Mouse (Mus musculus): Measurements from ENCODE around the gene Gmpr.

Gmpr gene

DNA sequence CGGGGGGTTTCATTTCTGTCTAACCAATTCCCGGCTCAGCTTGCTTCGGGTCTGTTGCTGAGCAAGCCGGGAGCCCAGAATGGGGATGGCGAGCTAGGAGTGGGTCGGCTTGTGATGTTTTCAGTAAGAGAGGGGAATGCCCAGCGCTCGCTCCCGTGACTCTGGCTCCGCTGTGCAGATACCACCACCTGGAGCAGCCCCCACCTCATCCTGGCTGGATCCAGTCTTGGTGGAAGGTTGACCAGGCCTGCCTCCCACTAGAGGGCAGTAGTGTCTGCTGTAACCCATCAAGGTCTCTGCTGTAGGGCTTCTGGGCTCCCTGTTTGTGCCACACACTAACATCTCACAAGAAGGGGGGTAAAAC lies 31.9 kb downstream of the Gmpr start:
- peak; percentile 74 to 88 for DNase-seq (ENCODE audit: low spot score in 2 of 2)

- no peak for DNase-seq (ENCODE audit: low spot score in 2 of 2)
Observed at GRCm38 (mm10) chr13:45545974-45546373, 38.7 kb downstream of the Gmpr start.

DNA sequence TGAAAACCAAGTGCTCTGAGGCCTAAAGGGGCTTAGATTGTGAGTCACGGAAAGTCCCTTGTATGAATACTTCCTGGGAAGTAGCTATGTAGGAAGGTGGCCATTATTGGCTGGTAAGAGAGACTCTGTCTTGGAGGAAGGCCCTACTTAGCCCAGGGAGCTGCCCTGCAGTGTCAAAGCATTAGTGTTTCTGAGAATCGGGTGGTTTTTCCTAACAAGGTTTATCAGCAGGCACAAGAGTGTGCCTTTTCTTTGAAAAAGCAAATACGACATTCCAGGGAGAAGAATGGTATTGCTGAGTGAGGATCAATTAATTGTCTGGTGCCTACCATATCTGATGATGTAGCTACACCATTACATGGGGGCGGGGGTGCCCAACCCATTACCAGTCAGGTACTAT lies 39.7 kb downstream of the Gmpr start:
- DNase-seq (ENCODE audit: low spot score in 2 of 2), result no peak

GRCm38 (mm10) chr13:45547549-45547948 lies 40.3 kb downstream of the Gmpr start:
- DNase-seq (ENCODE audit: low spot score in 2 of 2), result no peak

DNA sequence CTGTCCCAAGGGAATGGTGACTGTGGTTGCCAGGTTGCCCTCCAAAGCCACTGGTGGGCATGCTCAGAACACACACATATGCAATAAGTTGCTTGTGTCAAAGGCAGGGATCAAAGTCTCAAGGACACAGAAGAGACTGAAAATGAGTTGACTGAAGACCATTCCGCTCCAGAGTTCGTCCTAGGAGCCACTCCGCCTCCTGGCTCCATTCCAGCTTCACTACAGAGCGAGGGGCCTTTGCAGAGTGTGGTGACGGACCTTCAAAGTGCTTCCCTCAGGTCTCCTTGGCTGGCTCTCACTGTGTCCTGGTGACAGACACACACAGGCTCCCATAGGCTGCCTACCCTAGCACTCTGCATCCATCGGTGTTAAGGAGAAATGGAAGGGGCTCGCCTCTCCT lies 46.4 kb downstream of the Gmpr start:
- DNase-seq (ENCODE audit: low spot score in 2 of 2), result no peak

GRCm38 (mm10) chr13:45558367-45558766 lies 51.1 kb downstream of the Gmpr start:
- no peak for DNase-seq (ENCODE audit: low spot score in 2 of 2)

- DNase-seq (ENCODE audit: low spot score in 2 of 2), result no peak
Observed at GRCm38 (mm10) chr13:45559258-45559657, 52.0 kb downstream of the Gmpr start.

GRCm38 (mm10) chr13:45560543-45560942 lies 53.3 kb downstream of the Gmpr start:
- DNase-seq (ENCODE audit: low spot score in 2 of 2), result no peak

GRCm38 (mm10) chr13:45562011-45562410 lies 54.8 kb downstream of the Gmpr start:
- DNase-seq (ENCODE audit: low spot score in 2 of 2), result no peak

DNA sequence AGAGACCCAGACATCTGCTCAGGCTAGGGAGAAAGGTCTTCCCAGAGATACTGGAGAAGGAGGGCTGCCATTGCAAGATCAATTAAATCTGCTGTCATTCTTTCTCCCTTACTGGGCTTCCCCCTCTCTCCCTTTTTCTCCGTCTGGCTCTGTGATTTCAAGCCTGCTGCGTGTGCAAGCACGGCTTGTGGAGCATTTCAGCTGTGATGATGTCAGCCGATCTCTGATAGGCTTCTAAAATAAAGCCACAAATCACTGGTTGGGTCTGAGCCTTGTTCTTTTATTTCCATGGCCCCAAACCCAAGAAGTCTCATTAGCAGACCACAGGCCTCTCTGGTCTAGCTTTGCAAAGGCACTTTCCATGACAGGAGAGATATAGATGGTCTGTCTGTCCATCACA lies 57.7 kb downstream of the Gmpr start:
- no peak for DNase-seq (ENCODE audit: low spot score in 2 of 2)

- peak in 1 of 2 experiments; percentile 51 for DNase-seq (ENCODE audit: low spot score in 2 of 2)
Observed at GRCm38 (mm10) chr13:45569932-45570331, 62.7 kb downstream of the Gmpr start.

DNA sequence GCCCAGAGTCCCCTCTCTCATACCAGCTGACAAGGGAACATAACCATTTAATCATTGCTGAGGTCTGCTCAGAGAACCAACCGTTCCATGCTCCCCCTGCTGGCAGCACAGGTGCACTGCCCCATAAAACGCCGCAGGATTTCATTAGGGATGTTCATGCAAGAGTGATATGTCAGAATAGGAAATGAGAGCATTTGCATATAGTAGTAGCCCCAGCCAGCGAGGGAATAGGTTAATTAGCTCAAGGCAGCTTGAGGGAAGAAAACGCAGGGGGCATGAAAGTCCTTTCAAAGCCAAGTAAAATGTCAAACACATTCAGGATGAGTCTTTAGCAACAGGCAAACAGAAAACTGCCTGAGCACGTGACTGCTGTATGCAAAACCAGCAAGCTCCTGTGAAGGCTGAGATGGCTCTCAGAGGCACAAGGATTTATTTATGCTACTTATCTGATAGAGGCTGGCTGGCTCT lies 64.6 kb downstream of the Gmpr start:
- peak; percentile 84 to 94 for DNase-seq (ENCODE audit: low spot score in 2 of 2)

- peak in 1 of 2 experiments; percentile 72 for DNase-seq (ENCODE audit: low spot score in 2 of 2)
Observed at GRCm38 (mm10) chr13:45572768-45573167, 65.5 kb downstream of the Gmpr start.

DNA sequence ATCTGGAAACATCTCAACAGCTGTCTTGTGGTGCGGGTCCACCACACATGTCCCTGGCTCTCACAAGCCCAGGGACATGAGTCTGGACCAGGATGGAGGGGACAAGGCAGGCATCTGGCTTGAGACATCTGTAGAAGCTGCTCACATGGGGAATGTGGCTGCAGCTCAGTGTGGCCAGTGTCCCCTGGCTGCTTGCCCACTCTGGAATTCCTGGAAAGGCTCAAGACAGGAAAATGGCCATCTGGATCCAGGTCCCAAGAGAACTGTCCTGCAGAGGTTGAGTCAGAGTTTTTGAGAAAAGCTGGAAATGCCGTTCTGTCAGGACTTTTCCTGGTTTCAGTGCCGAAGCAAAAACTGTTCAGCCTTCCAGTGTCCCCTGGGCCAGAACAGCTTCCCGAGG lies 68.9 kb downstream of the Gmpr start:
- DNase-seq (ENCODE audit: low spot score in 2 of 2), result no peak

GRCm38 (mm10) chr13:45577366-45577765 lies 70.1 kb downstream of the Gmpr start:
- no peak for DNase-seq (ENCODE audit: low spot score in 2 of 2)

GRCm38 (mm10) chr13:45577784-45578183 lies 70.5 kb downstream of the Gmpr start:
- no peak for DNase-seq (ENCODE audit: low spot score in 2 of 2)

DNA sequence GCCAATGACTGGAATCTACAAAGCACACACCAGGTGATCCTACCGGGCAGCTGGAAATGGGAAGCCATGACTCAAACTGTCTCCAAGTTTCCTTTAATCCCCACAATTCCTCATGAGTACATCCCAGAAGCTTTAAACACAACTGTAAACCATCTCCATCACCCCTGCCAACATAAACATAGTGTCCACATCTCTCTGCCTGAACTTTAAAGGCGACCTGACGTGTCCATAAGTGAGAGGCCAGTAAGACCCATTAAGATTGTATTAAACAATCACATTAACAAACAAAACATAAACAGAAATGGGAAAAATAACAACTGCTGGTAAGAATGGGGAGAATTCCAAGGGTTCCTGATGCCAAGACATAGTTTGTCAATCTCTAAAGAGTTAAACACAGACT lies 72.5 kb downstream of the Gmpr start:
- DNase-seq (ENCODE audit: low spot score in 2 of 2), result no peak

- no peak for DNase-seq (ENCODE audit: low spot score in 2 of 2)
Observed at GRCm38 (mm10) chr13:45582294-45582693, 75.0 kb downstream of the Gmpr start.

GRCm38 (mm10) chr13:45583061-45583460 lies 75.8 kb downstream of the Gmpr start:
- no peak for DNase-seq (ENCODE audit: low spot score in 2 of 2)

DNA sequence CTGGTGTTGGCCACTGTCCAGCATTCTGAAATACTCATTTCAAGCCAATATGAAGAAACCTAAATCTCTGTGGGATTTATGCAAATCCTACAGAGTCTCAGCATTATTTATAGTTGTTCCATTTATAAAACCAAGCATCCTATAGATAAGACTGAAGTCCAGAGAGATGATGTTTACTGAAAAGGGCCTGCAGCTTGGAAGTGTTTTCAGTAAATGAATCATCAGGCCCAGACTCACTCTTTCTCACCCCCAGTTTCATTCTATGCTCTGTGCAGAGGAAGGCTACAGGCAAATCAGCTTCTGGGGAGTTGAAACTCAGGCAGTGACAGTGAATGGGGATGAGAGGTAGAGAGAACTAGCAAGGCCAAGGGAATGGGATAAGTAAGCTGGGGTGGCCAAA lies 83.7 kb downstream of the Gmpr start:
- no peak for DNase-seq (ENCODE audit: low spot score in 2 of 2)

DNA sequence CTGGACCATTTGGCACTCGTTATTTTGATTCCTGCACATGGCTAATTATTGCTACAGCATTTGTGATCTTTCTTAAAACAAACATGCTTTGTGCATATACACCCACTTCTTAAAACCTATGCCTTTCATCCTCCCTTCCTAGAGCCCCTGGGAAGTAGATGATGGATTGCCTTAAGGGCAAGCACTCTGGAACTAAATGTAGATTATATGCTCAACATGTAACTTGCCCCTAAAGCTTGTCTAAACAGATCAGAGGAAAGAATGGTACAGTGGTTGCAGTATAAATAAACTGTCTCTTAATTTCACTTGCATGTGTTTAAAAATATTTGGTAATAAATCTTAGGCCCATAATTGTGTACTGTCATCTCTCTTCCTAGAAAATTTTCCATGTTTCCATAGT lies 86.7 kb downstream of the Gmpr start:
- no peak for DNase-seq (ENCODE audit: low spot score in 2 of 2)

DNA sequence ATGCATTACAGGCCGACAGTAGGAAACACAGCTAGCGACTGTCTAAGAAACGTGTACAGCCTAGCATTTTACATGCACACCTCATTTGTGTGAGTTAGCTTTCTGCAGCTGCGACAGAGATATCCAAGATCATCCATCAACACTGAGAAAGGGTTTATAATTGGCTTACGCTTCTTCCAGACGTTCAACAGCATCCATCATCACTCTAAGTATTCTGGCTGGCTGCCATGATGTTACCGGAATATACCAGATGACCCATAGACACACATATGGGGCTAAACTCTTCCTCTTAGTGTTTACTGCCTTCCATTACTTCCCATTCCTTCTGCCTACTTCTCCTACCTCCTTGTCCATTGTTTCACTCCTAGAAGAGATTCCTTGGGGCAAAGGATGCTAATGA lies 88.2 kb downstream of the Gmpr start:
- DNase-seq (ENCODE audit: low spot score in 2 of 2), result no peak

GRCm38 (mm10) chr13:45599831-45600230 lies 92.6 kb downstream of the Gmpr start:
- no peak for DNase-seq (ENCODE audit: low spot score in 2 of 2)

GRCm38 (mm10) chr13:45600443-45600842 lies 93.2 kb downstream of the Gmpr start:
- no peak for DNase-seq (ENCODE audit: low spot score in 2 of 2)

Measured in frontal cortex, postnatal 36 days (tissue).